Mouse (Mus musculus): ENCODE measurements around the gene Dnajc25.

Gene Dnajc25

DNA sequence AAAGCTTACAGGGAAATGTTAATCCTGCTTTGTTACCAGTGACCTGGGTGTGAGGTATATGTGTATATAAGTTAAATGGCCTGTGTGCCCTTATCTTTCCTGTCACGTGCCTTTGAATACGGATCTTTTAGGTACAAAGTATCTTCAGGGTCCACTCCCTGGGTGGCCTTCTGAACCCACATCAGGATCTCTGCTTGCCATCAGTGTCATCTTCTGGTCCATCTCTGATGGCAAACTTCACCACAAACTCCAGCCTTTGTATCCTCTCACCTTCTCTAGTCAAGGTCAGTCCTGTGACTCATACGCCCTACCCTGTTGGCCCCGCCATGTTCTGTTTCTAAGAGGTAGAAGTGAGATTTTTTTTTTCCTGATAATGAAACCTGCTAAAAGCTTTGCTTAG is at the start of gene Dnajc25:
Dnajc25 (plus strand) TSS at position 301 of the 400 bp plus-strand sequence.
- no peak for DNase-seq

GRCm38 (mm10) chr4:58948391-58948790 is 46.5 kb upstream of the Dnajc25 start:
- no peak for DNase-seq

GRCm38 (mm10) chr4:58952630-58953029 is 42.2 kb upstream of the Dnajc25 start:
- DNase-seq, result no peak

- no peak for DNase-seq
These were observed 33.1 kb upstream of the Dnajc25 start for GRCm38 (mm10) chr4:58961719-58962118.

GRCm38 (mm10) chr4:58963271-58963670 is 31.6 kb upstream of the Dnajc25 start:
- no peak for DNase-seq

GRCm38 (mm10) chr4:58965136-58965535 is 29.7 kb upstream of the Dnajc25 start:
- DNase-seq, result no peak

GRCm38 (mm10) chr4:58970678-58971077 is 24.2 kb upstream of the Dnajc25 start:
- no peak for DNase-seq

GRCm38 (mm10) chr4:58975711-58976110 is 19.2 kb upstream of the Dnajc25 start:
- DNase-seq, result no peak

GRCm38 (mm10) chr4:58981421-58981820 is 13.4 kb upstream of the Dnajc25 start:
- no peak for DNase-seq

GRCm38 (mm10) chr4:58982806-58983205 is 12.1 kb upstream of the Dnajc25 start:
- no peak for DNase-seq

- DNase-seq, result peak; percentile 84
These were observed 9.7 kb upstream of the Dnajc25 start for GRCm38 (mm10) chr4:58985157-58985648.

GRCm38 (mm10) chr4:58986540-58987190 is 8.2 kb upstream of the Dnajc25 start, which contains the start of gene Ptgr1:
Gene Ptgr1, minus strand, starts transcription at chr4:58987119.
- peak; percentile 91 for DNase-seq

- DNase-seq, result peak; percentile 39
These were observed 5.5 kb upstream of the Dnajc25 start for GRCm38 (mm10) chr4:58989303-58989898.

DNA sequence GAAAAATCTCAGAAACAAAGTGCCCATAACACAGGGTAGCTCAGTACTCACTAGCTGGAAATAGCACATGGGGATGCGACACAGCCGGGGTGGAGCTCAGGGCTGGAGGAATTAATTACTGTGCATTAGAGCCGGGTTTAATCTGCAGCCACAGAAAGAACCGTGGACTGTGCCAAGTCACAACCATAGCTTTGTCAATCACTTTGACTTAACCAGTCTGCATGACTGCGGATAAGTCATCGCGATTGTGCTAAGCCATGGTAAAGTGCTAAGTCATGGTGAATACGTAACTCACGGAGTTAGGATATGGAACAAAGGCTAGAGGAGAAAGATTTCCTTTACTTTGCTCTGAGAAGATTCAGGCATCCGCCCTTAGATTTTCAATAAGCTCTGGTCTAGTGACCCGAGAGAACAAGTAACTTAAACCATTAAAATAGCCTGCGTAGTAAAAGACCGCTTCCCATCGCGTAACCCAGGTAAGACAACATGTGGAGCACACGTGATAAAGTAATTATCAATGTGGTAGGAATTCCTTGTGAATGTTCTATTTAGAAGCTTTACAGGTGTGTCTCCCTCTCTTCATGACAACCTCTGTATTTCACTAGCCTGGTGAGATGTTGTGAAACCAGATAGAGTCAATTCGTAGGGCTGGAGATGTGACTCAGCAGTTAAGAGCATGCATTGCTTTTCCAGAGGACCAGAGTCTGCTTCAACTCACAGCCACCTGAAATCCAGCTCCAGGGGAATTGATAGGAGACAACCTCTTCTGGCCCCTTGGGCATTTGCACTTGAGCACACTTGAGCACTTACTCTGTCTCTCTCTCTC is 4.0 kb upstream of the Dnajc25 start:
- peak; percentile 62 for DNase-seq

DNA sequence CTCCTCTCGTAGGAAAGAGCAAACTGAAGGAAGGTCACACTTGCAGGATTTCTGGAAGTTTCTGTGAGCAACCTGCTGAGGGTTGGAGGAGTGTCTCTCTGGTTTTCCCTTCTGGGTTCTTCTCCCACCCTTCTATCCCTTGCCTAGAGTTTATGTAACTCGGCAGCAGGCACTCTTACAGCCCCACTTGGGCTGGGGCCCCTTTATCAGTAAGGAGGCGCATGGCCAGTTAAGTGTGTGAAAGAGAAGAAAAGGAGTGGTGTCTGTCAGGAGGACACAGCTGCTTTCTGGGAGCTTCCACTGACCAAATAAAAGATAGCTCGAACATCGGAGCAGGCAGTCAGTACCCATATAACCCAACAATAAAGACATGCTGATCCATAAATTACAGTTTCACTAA is 2.7 kb upstream of the Dnajc25 start:
- no peak for DNase-seq

GRCm38 (mm10) chr4:58995251-58995693 is 410 bp downstream of the Dnajc25 start:
- no peak for DNase-seq

DNA sequence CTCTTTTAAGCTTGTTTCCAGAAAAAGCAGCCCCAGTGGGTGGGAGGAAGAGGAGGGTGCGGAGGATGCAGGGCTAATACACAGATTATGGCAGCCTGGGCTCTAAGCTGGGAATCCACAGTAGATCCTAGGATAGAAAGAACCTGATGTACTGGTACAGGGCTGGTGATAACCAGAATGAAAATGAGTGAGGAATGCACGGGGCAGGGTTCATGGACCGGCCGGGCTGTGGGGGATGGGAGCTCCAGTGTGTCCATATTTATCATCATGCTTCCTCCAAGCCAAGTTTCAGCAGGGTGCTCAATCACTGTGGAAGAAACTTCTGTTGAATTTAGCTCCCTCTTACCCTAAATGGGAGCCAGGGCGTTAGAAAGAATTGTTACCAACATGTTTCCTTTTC is 2.2 kb downstream of the Dnajc25 start:
- no peak for DNase-seq

DNA sequence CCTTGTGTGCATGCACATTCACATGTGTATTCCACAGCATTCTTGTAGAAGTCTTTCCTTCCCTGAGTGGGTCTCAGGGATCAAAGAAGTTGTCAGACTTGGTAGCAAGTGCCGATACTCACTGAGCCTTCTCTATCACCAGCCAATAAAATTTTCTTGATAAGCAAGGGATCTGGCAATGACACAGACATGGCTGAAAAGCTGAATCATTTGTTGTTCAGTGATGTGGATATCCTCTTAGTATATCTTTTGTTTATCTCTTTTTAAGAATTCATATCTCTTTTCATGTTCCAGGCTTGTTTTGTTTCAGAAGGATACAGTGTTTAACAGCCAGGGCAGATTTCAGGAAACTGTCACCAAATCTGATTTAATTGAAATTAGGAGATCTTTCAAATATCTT is 3.8 kb downstream of the Dnajc25 start:
- DNase-seq, result no peak

DNA sequence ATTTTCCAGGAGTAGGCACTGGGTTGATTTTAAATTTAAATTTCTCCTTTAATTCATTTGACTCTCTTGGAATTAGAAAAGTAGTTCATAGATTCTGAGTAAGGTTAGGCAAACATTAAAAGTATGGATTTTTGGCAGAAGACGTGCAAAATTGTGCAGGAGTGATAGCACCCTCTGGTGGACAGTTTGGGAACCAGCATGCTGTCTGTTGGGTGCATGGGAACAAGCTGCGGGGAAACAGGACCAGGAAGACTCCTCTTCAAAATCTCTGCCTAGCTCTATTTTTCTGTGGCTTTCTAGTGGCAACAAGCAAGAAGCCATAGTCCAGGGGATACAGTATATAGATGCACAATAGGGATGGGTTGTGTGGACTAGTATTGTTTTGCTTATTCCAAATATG is 4.8 kb downstream of the Dnajc25 start:
- peak; percentile 77 for DNase-seq

DNA sequence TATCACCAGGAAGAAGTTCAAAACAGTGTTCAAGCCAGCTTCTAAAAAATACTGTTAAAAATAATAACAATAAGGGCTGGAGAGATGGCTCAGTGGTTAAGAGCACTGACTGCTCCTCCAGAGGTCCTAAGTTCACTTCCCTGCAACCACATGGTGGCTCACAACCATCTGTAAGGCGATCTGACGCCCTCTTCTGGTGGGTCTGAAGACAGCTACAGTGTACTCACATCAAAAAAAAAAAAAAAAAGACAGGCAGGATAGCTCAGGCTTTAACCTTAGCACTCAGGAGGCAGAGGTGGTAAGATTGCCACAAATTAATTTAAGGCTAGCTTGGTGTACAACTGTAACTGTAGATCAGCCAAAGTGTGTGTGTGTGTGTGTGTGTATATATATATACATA is 5.8 kb downstream of the Dnajc25 start:
- peak; percentile 63 for DNase-seq

- peak; percentile 96 for DNase-seq
These were observed 8.3 kb downstream of the Dnajc25 start, which contains the start of gene Gm20503 for GRCm38 (mm10) chr4:59002948-59003805. Gene Gm20503, plus strand, starts transcription at chr4:59003210.

DNA sequence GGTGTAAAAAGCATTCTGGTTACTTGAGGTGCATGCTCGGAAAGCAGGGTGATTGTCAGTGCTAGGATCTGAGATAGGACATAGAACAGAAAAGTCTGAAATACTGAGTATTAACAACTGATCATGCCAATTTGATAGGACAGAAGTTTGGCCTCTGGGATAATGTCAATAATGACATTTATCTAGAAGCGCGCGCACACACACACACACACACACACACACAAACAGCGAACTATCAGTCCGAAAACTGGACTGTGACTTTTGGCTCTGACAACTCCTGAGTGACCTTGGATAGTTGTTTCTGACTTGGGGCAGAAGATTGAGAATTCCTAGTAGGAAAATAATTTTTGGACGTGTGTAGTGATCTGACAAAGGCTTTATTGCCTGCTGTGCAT is 8.9 kb downstream of the Dnajc25 start:
- DNase-seq, result no peak

GRCm38 (mm10) chr4:59006211-59006610 is 11.3 kb downstream of the Dnajc25 start:
- DNase-seq, result no peak

All from retina, postnatal 1 day (tissue).